Mouse (Mus musculus): ENCODE measurements around the gene Polr3k. TPM values are rescaled to one million over a fixed set of nuclear protein-coding genes. Genes with fewer than 3 reads are reported as not detected.

The Polr3k gene
- 3.2 TPM in 1 of 2 replicates, not detected in the other for polyA plus RNA-seq (2012; ENCODE audit: insufficient read depth, low replicate concordance)

GRCm38 (mm10) chr2:181863791-181864535, at the start of gene Polr3k:
Polr3k (plus strand) TSS chr2:181864337.
- peaks cover 30% of the 10 kb centered on the region for H3K36me3 ChIP-seq (replicated peaks; ENCODE audit: low read length)
- TF ChIP-seq FLI1 (IDR thresholded peaks at IDR 0.05; ENCODE audit: low read length) (no peak), GATA1 (IDR thresholded peaks at IDR 0.05; ENCODE audit: borderline replicate concordance, low read length) (peak; percentile 15; the same call in 1 of the 3 replicates)
- peak within 1 kb of the TSS; percentile 96 for H3K4me3 ChIP-seq (replicated peaks)
- no peaks in the 10 kb centered on the region for H3K27me3 ChIP-seq (replicated peaks)
- no peaks in the 10 kb centered on the region for H3K9me3 ChIP-seq
- H3K4me1 ChIP-seq = peaks cover 28% of the 10 kb centered on the region

GRCm38 (mm10) chr2:181829032-181829650, 35.0 kb upstream of the Polr3k start:
- Histone ChIP-seq H3K4me3 (replicated peaks) (no peak overlapping the region), H3K36me3 (replicated peaks; ENCODE audit: low read length) (no peaks in the 10 kb centered on the region), H3K4me1 (peaks cover 31% of the 10 kb centered on the region), H3K27me3 (replicated peaks) (peaks cover 21% of the 10 kb centered on the region), H3K9me3 (no peaks in the 10 kb centered on the region)
- TF ChIP-seq GATA1 (IDR thresholded peaks at IDR 0.05; ENCODE audit: borderline replicate concordance, low read length) (no peak), FLI1 (IDR thresholded peaks at IDR 0.05; ENCODE audit: low read length) (no peak)

- peak overlapping the region; percentile 46 for H3K4me3 ChIP-seq (replicated peaks)
Observed at GRCm38 (mm10) chr2:181832745-181833144, 31.4 kb upstream of the Polr3k start.

GRCm38 (mm10) chr2:181837372-181838292, 26.5 kb upstream of the Polr3k start, which contains the start of gene Pcmtd2:
Pcmtd2 (plus strand) TSS chr2:181837854.
- Histone ChIP-seq H3K4me1 (peaks cover 27% of the 10 kb centered on the region), H3K4me3 (replicated peaks) (peak within 1 kb of the TSS; percentile 98), H3K27me3 (replicated peaks) (peaks cover 2% of the 10 kb centered on the region), H3K36me3 (replicated peaks; ENCODE audit: low read length) (peaks cover 23% of the 10 kb centered on the region), H3K9me3 (no peaks in the 10 kb centered on the region)
- TF ChIP-seq GATA1 (IDR thresholded peaks at IDR 0.05; ENCODE audit: borderline replicate concordance, low read length) = no peak
- TF ChIP-seq FLI1 (IDR thresholded peaks at IDR 0.05; ENCODE audit: low read length) = no peak

More at GRCm38 (mm10) chr2:181832745-181833144, 31.4 kb upstream of the Polr3k start:
- H3K36me3 ChIP-seq (replicated peaks; ENCODE audit: low read length) = no peaks in the 10 kb centered on the region
- no peaks in the 10 kb centered on the region for H3K9me3 ChIP-seq
- TF ChIP-seq GATA1 (IDR thresholded peaks at IDR 0.05; ENCODE audit: borderline replicate concordance, low read length) (no peak), FLI1 (IDR thresholded peaks at IDR 0.05; ENCODE audit: low read length) (no peak)
- H3K4me1 ChIP-seq = peaks cover 37% of the 10 kb centered on the region
- H3K27me3 ChIP-seq (replicated peaks) = peaks cover 11% of the 10 kb centered on the region

GRCm38 (mm10) chr2:181838293-181838680, 25.9 kb upstream of the Polr3k start:
- Histone ChIP-seq H3K9me3 (no peaks in the 10 kb centered on the region), H3K27me3 (replicated peaks) (peaks cover 2% of the 10 kb centered on the region), H3K4me1 (peaks cover 21% of the 10 kb centered on the region), H3K4me3 (replicated peaks) (peak overlapping the region; percentile 98), H3K36me3 (replicated peaks; ENCODE audit: low read length) (peaks cover 29% of the 10 kb centered on the region)
- TF ChIP-seq FLI1 (IDR thresholded peaks at IDR 0.05; ENCODE audit: low read length) (no peak), GATA1 (IDR thresholded peaks at IDR 0.05; ENCODE audit: borderline replicate concordance, low read length) (no peak)

- Histone ChIP-seq H3K27me3 (replicated peaks) (no peaks in the 10 kb centered on the region), H3K4me3 (replicated peaks) (no peak overlapping the region), H3K4me1 (0 out of 2 replicates have a peak, but pooled peaks cover 3% of the 10 kb centered on the region), H3K36me3 (replicated peaks; ENCODE audit: low read length) (peaks cover 85% of the 10 kb centered on the region), H3K9me3 (no peaks in the 10 kb centered on the region)
- TF ChIP-seq FLI1 (IDR thresholded peaks at IDR 0.05; ENCODE audit: low read length) (no peak), GATA1 (IDR thresholded peaks at IDR 0.05; ENCODE audit: borderline replicate concordance, low read length) (no peak)
Observed at GRCm38 (mm10) chr2:181845709-181846394, 18.3 kb upstream of the Polr3k start.

- Histone ChIP-seq H3K27me3 (replicated peaks) (no peaks in the 10 kb centered on the region), H3K4me1 (peaks cover 28% of the 10 kb centered on the region), H3K36me3 (replicated peaks; ENCODE audit: low read length) (peaks cover 33% of the 10 kb centered on the region), H3K4me3 (replicated peaks) (peak overlapping the region; percentile 96), H3K9me3 (no peaks in the 10 kb centered on the region)
- no peak for TF ChIP-seq FLI1 (IDR thresholded peaks at IDR 0.05; ENCODE audit: low read length)
- TF ChIP-seq GATA1 (IDR thresholded peaks at IDR 0.05; ENCODE audit: borderline replicate concordance, low read length) = no peak
Observed at GRCm38 (mm10) chr2:181864536-181864860, 361 bp downstream of the Polr3k start.

GRCm38 (mm10) chr2:181866931-181867330, 2.8 kb downstream of the Polr3k start:
- no peaks in the 10 kb centered on the region for H3K27me3 ChIP-seq (replicated peaks)
- no peak for TF ChIP-seq FLI1 (IDR thresholded peaks at IDR 0.05; ENCODE audit: low read length)
- TF ChIP-seq GATA1 (IDR thresholded peaks at IDR 0.05; ENCODE audit: borderline replicate concordance, low read length) = no peak
- H3K4me3 ChIP-seq (replicated peaks) = no peak overlapping the region
- H3K36me3 ChIP-seq (replicated peaks; ENCODE audit: low read length) = peaks cover 51% of the 10 kb centered on the region
- peaks cover 28% of the 10 kb centered on the region for H3K4me1 ChIP-seq
- H3K9me3 ChIP-seq = no peaks in the 10 kb centered on the region

- H3K27me3 ChIP-seq (replicated peaks) = no peaks in the 10 kb centered on the region
- no peak overlapping the region for H3K4me3 ChIP-seq (replicated peaks)
- H3K4me1 ChIP-seq = peaks cover 3% of the 10 kb centered on the region; the same call in 1 of the 2 replicates
- H3K36me3 ChIP-seq (replicated peaks; ENCODE audit: low read length) = peaks cover 59% of the 10 kb centered on the region
- no peak for TF ChIP-seq FLI1 (IDR thresholded peaks at IDR 0.05; ENCODE audit: low read length)
- TF ChIP-seq GATA1 (IDR thresholded peaks at IDR 0.05; ENCODE audit: borderline replicate concordance, low read length) = no peak
- H3K9me3 ChIP-seq = no peaks in the 10 kb centered on the region
Observed at GRCm38 (mm10) chr2:181871039-181871438, 6.9 kb downstream of the Polr3k start.

Data from megakaryocyte, embryonic 14.5 days (primary cell).